Mouse (Mus musculus): ENCODE data around the gene Myo18a.

DNA sequence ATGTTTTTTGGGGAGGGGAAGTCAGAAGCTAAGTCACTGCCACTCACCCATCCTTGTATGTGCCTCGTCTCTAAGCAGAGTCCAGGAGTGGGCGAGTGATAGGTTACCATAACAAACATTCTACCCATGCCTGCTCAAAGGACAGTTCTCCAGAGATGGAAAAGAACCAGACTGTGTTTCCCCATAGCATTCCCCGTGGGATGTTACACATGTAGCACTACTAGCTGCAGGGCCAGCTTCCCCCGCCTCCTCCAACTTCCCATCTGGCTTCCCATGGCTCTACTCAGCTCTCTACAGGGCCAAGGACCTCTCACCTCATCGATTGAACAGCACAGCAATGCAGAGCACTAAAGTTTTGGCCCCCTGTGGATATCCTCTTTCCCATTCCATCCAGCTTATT lies 32.2 kb downstream of the Myo18a start:
- TF ChIP-seq POLR2A (IDR thresholded peaks at IDR 0.05; ENCODE audit: control insufficient read depth, low read depth, low read length) (no peak), CTCF (IDR thresholded peaks at IDR 0.05; ENCODE audit: control insufficient read depth, insufficient read depth, insufficient replicate concordance, low read depth, low read length) (no peak)

Data from testis, adult 2 months (tissue).